Mouse (Mus musculus) erythroblast, embryonic 14.5 days (primary cell): Measurements from ENCODE around the gene Nrros.

Experiments used
- GATA1 ChIP-seq: IDR thresholded peaks from 2 replicates; pipeline ENCODE4 v1.6.1; 2012; ENCODE audit warnings: low read length, inconsistent platforms, mixed read lengths
- TAL1 ChIP-seq: IDR thresholded peaks from 3 replicates; pipeline ENCODE4 v1.6.1; 2012; ENCODE audit warnings: low read length, inconsistent platforms, mixed read lengths

GRCm38 (mm10) chr16:32138954-32139353 lies 26.4 kb downstream of the Nrros start:
- TF ChIP-seq TAL1: no peak
- TF ChIP-seq GATA1: no peak
